Mouse (Mus musculus) C2C12 (cell line): ENCODE measurements around the gene Mterf2.

ENCODE experiments used
- CEBPB ChIP-seq: IDR thresholded peaks from one replicate; pipeline ENCODE4 v1.6.1; 2011; ENCODE audit warnings: low read depth, mild to moderate bottlenecking, control low read depth, moderate library complexity
- CTCF ChIP-seq: IDR thresholded peaks from one replicate; pipeline ENCODE4 v1.5.1; 2011; ENCODE audit not compliant: control insufficient read depth, insufficient read depth, insufficient read length
- MAX ChIP-seq: IDR thresholded peaks from one replicate; pipeline ENCODE4 v1.6.1; 2011; ENCODE audit warnings: mild to moderate bottlenecking, control low read depth
- MYOD1 ChIP-seq: IDR thresholded peaks from one replicate; pipeline ENCODE4 v1.6.1; 2011; ENCODE audit warnings: low read depth; ENCODE audit not compliant: control insufficient read depth, insufficient read length
- MYOG ChIP-seq: IDR thresholded peaks from one replicate; pipeline ENCODE4 v1.6.1; 2011; ENCODE audit not compliant: control insufficient read depth, insufficient read length; ENCODE audit errors: extremely low read depth

- TF ChIP-seq MYOD1 (no peak), CEBPB (no peak), CTCF (no peak), MAX (no peak), MYOG (no peak)
Observed at GRCm38 (mm10) chr10:85141465-85141864, 13.6 kb upstream of the Mterf2 start.
